Mouse (Mus musculus) liver, embryonic 12.5 days (tissue): ENCODE data around the gene Banf1. TPM values are rescaled to one million over a fixed set of nuclear protein-coding genes. Genes with fewer than 3 reads are reported as not detected.

Source experiments
- ATAC-seq: fragments of 200-750 bp; cut with Nextera tagmentation; 2 replicates; pipeline ENCODE4 v1.8.0; 2017; ENCODE audit warnings: moderate number of reproducible peaks, mild to moderate bottlenecking, moderate library complexity
- H3K27ac ChIP-seq: fragments of 300-500 bp; sonication (generic); 2 replicates; pipeline ENCODE4 v1.5.1; 2016; ENCODE audit warnings: mild to moderate bottlenecking
- H3K27me3 ChIP-seq: fragments of 300-500 bp; sonication (generic); replicated peaks from 2 replicates; pipeline ENCODE4 v1.6.1; 2016; ENCODE audit warnings: mild to moderate bottlenecking, moderate library complexity
- H3K36me3 ChIP-seq: fragments of 300-500 bp; sonication (generic); 2 replicates; pipeline ENCODE4 v1.6.1; 2016; ENCODE audit warnings: mild to moderate bottlenecking, moderate library complexity
- H3K4me1 ChIP-seq: fragments of 300-500 bp; sonication (generic); 2 replicates; pipeline ENCODE4 v1.6.1; 2016
- H3K4me2 ChIP-seq: fragments of 300-500 bp; sonication (generic); 2 replicates; pipeline ENCODE4 v1.6.1; 2016; ENCODE audit warnings: mild to moderate bottlenecking, moderate library complexity
- H3K4me3 ChIP-seq: fragments of 300-500 bp; sonication (generic); 2 replicates; pipeline ENCODE4 v1.5.1; 2016; ENCODE audit warnings: mild to moderate bottlenecking, moderate library complexity
- H3K9ac ChIP-seq: fragments of 300-500 bp; sonication (generic); 2 replicates; pipeline ENCODE4 v1.6.1; 2016; ENCODE audit warnings: mild to moderate bottlenecking, moderate library complexity
- H3K9me3 ChIP-seq: fragments of 300-500 bp; sonication (generic); replicated peaks from 2 replicates; pipeline ENCODE4 v1.6.1; 2016; ENCODE audit warnings: mild to moderate bottlenecking, moderate library complexity
- WGBS: fragments of 180-500 bp; shearing (Covaris S2); methylation state at CpG from one replicate; pipeline ENCODE4 v1.1.7; 2016; ENCODE audit not compliant: insufficient replicate concordance; 5-methylcytosine and 5-hydroxymethylcytosine counted together
- polyA plus RNA-seq: library from polyadenylated mRNA; unstranded; fragments of >200 nt; fragmentation: Nextera tagmentation; extraction: Ambion mirVana; gene quantifications from 2 replicates; pipeline ENCODE4 v1.2.1, GENCODE M21; 2016

Banf1 gene
- polyA plus RNA-seq, 1 experiment from 2014 or later, result 372 TPM

GRCm38 (mm10) chr19:5345297-5346131 is 21.5 kb downstream of the Banf1 start:
- no peaks in the 10 kb centered on the region for H3K9me3 ChIP-seq
- no peak overlapping the region for H3K9ac ChIP-seq
- no peaks in the 10 kb centered on the region for H3K36me3 ChIP-seq
- peaks cover 16% of the 10 kb centered on the region for H3K27me3 ChIP-seq
- no peak overlapping the region for H3K4me3 ChIP-seq
- no peak for ATAC-seq
- no peak overlapping the region for H3K27ac ChIP-seq
- no peak overlapping the region for H3K4me2 ChIP-seq
- H3K4me1 ChIP-seq, result peaks cover 10% of the 10 kb centered on the region
- WGBS, result 66% methylated on average over 6 of the region's 6 CpGs

GRCm38 (mm10) chr19:5341360-5341759 is 25.6 kb downstream of the Banf1 start:
- no peaks in the 10 kb centered on the region for H3K9me3 ChIP-seq
- ATAC-seq, result no peak
- H3K9ac ChIP-seq, result no peak overlapping the region
- H3K27me3 ChIP-seq, result 0 out of 2 replicates have a peak, but pooled peaks cover 7% of the 10 kb centered on the region
- no peak overlapping the region for H3K4me3 ChIP-seq
- no peak overlapping the region for H3K27ac ChIP-seq
- H3K4me1 ChIP-seq, result no peaks in the 10 kb centered on the region
- no peaks in the 10 kb centered on the region for H3K36me3 ChIP-seq
- no peak overlapping the region for H3K4me2 ChIP-seq
- 72% methylated on average over 7 of the region's 7 CpGs for WGBS

GRCm38 (mm10) chr19:5337975-5338374 is 29.0 kb downstream of the Banf1 start:
- H3K27me3 ChIP-seq, result 0 out of 2 replicates have a peak, but pooled peaks cover 4% of the 10 kb centered on the region
- ATAC-seq, result no peak
- H3K9ac ChIP-seq, result no peak overlapping the region
- 8% methylated on average over 5 of the region's 5 CpGs for WGBS
- no peaks in the 10 kb centered on the region for H3K9me3 ChIP-seq
- H3K4me3 ChIP-seq, result no peak overlapping the region
- H3K4me1 ChIP-seq, result no peaks in the 10 kb centered on the region
- no peak overlapping the region for H3K27ac ChIP-seq
- no peak overlapping the region for H3K4me2 ChIP-seq
- no peaks in the 10 kb centered on the region for H3K36me3 ChIP-seq

GRCm38 (mm10) chr19:5335441-5335840 is 31.5 kb downstream of the Banf1 start, which contains the start of gene Catsper1:
Gene Catsper1 (plus strand): TSS chr19:5335741.
- ATAC-seq, result no peak
- no peaks in the 10 kb centered on the region for H3K36me3 ChIP-seq
- H3K4me1 ChIP-seq, result no peaks in the 10 kb centered on the region
- H3K27ac ChIP-seq, result no peak within 1 kb of the TSS
- no peak within 1 kb of the TSS for H3K9ac ChIP-seq
- no peak within 1 kb of the TSS for H3K4me3 ChIP-seq
- no peaks in the 10 kb centered on the region for H3K27me3 ChIP-seq
- WGBS, result 71% methylated on average over 6 of the region's 6 CpGs
- no peaks in the 10 kb centered on the region for H3K9me3 ChIP-seq
- no peak within 1 kb of the TSS for H3K4me2 ChIP-seq

- Histone ChIP-seq H3K27me3 (no peaks in the 10 kb centered on the region), H3K4me1 (no peaks in the 10 kb centered on the region), H3K9ac (no peak overlapping the region), H3K4me2 (no peak overlapping the region), H3K27ac (no peak overlapping the region), H3K36me3 (no peaks in the 10 kb centered on the region), H3K4me3 (no peak overlapping the region), H3K9me3 (no peaks in the 10 kb centered on the region)
- no peak for ATAC-seq
- 60% methylated on average over 5 of the region's 5 CpGs for WGBS
Measured at GRCm38 (mm10) chr19:5334741-5335140, 32.2 kb downstream of the Banf1 start.

- WGBS, result 60% methylated on average over 19 of the region's 19 CpGs
- Histone ChIP-seq H3K4me1 (no peaks in the 10 kb centered on the region), H3K27me3 (peaks cover 4% of the 10 kb centered on the region; the same call in 1 of the 2 replicates), H3K4me3 (no peak overlapping the region), H3K27ac (no peak overlapping the region), H3K36me3 (no peaks in the 10 kb centered on the region), H3K9ac (no peak overlapping the region), H3K9me3 (no peaks in the 10 kb centered on the region), H3K4me2 (no peak overlapping the region)
- ATAC-seq, result no peak
Measured at GRCm38 (mm10) chr19:5327970-5328369, 39.0 kb downstream of the Banf1 start.

- WGBS, result 46% methylated on average over 17 of the region's 17 CpGs
- no peaks in the 10 kb centered on the region for H3K9me3 ChIP-seq
- no peaks in the 10 kb centered on the region for H3K4me1 ChIP-seq
- H3K9ac ChIP-seq, result no peak overlapping the region
- ATAC-seq, result no peak
- H3K27ac ChIP-seq, result no peak overlapping the region
- H3K4me3 ChIP-seq, result no peak overlapping the region
- H3K4me2 ChIP-seq, result no peak overlapping the region
- no peaks in the 10 kb centered on the region for H3K36me3 ChIP-seq
- H3K27me3 ChIP-seq, result peaks cover 4% of the 10 kb centered on the region; the same call in 1 of the 2 replicates
Measured at GRCm38 (mm10) chr19:5323801-5324200, 43.2 kb downstream of the Banf1 start.

Other genes with a start within 250 kb of the Banf1 start
- 4.4 and 4.9 TPM in 2 replicates for gene Klc2, start 248.6 kb downstream of the Banf1 start, polyA plus RNA-seq
- gene Pacs1, start 94.0 kb downstream of the Banf1 start, polyA plus RNA-seq, result 17.2 and 19.7 TPM in 2 replicates
- 183 and 187 TPM in 2 replicates for gene Sf3b2, start 71.7 kb downstream of the Banf1 start, polyA plus RNA-seq
- 0.29 and 0.54 TPM in 2 replicates for gene Gal3st3, start 68.8 kb downstream of the Banf1 start, polyA plus RNA-seq
- not detected in 2 replicates for gene Catsper1, start 31.4 kb downstream of the Banf1 start, polyA plus RNA-seq
- gene Cst6, start 17.6 kb downstream of the Banf1 start, polyA plus RNA-seq, result not detected in 2 replicates
- gene Eif1ad, start 427 bp downstream of the Banf1 start, polyA plus RNA-seq, result 50.3 and 54.0 TPM in 2 replicates
- gene Sart1, start 21.5 kb upstream of the Banf1 start, polyA plus RNA-seq, result 69.9 and 72.5 TPM in 2 replicates
- 0.22 TPM in 1 of 2 replicates, not detected in the other for gene Tsga10ip, start 35.4 kb upstream of the Banf1 start, polyA plus RNA-seq
- gene Drap1, start 57.8 kb upstream of the Banf1 start, polyA plus RNA-seq, result 108 TPM in 2 replicates
- gene AI837181, start 58.0 kb upstream of the Banf1 start, polyA plus RNA-seq, result 21.8 and 24.0 TPM in 2 replicates
- gene Fosl1, start 80.4 kb upstream of the Banf1 start, polyA plus RNA-seq, result not detected in 2 replicates
- 4.1 and 4.8 TPM in 2 replicates for gene Ccdc85b, start 90.7 kb upstream of the Banf1 start, polyA plus RNA-seq
- gene Fibp, start 93.4 kb upstream of the Banf1 start, polyA plus RNA-seq, result 44.3 and 45.2 TPM in 2 replicates
- gene Ctsw, start 101.3 kb upstream of the Banf1 start, polyA plus RNA-seq, result 0.43 and 0.53 TPM in 2 replicates
- 30.0 and 30.6 TPM in 2 replicates for gene Efemp2, start 106.8 kb upstream of the Banf1 start, polyA plus RNA-seq
- 22.2 and 22.9 TPM in 2 replicates for gene Mus81, start 121.2 kb upstream of the Banf1 start, polyA plus RNA-seq
- 1,523 and 1,533 TPM in 2 replicates for gene Cfl1, start 123.3 kb upstream of the Banf1 start, polyA plus RNA-seq
- gene 1700020D05Rik, start 136.6 kb upstream of the Banf1 start, polyA plus RNA-seq, result 0.13 TPM in 1 of 2 replicates, not detected in the other
- 7.5 and 8.8 TPM in 2 replicates for gene Snx32, start 143.4 kb upstream of the Banf1 start, polyA plus RNA-seq
- gene Ovol1, start 193.5 kb upstream of the Banf1 start, polyA plus RNA-seq, result not detected in 2 replicates
- gene Ap5b1, start 200.9 kb upstream of the Banf1 start, polyA plus RNA-seq, result 3.4 and 3.5 TPM in 2 replicates
- 171 and 177 TPM in 2 replicates for gene Rnaseh2c, start 234.7 kb upstream of the Banf1 start, polyA plus RNA-seq
- gene Kat5, start 243.1 kb upstream of the Banf1 start, polyA plus RNA-seq, result 24.9 and 26.8 TPM in 2 replicates